Mouse (Mus musculus): Measurements from ENCODE around the gene Gm49325. TPM values are rescaled to one million over a fixed set of nuclear protein-coding genes. Genes with fewer than 3 reads are reported as not detected.

The Gm49325 gene
- total RNA-seq (2021) = 1 to 10 TPM; 7.5 to 8.6 TPM
- long read RNA-seq, experiment 1, partial matches to known transcripts = 0 of 39 reads
- long read RNA-seq, experiment 1, other reads (novel, unspliced or antisense) = 39 of 39 reads
- long read RNA-seq, experiment 2, partial matches to known transcripts = 0 of 43 reads
- long read RNA-seq, experiment 2, other reads (novel, unspliced or antisense) = 43 of 43 reads

- intact Hi-C loops (cut with DNase I) = no loop called here
- DNase-seq = peak; percentile 97 to 98
Observed at GRCm38 (mm10) chr10:77605908-77606826, at the start of gene Gm49325, which contains the start of gene Sumo3. Gene Gm49325, plus strand, starts transcription at chr10:77606197. Gene Sumo3, plus strand, starts transcription at chr10:77606097.

DNA sequence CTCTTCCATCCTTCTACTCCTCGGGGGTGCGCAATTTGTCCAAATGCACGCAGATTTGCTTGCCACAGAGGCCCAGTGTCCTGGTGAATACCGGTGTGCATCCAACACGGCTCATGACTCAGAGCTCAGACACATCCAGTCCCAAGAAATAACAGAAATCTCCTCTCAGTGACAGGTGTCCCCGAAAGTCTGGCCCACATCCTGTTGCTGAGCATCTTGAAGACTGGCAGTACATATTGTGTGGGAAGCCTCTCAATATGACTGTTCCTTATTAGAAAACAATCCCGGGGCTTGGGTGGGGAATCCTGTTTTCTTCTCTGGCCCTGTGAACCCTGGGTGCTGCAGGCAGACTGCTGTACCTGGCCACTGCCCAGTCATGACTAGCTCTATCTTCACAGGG, 49.4 kb upstream of the Gm49325 start:
- DNase-seq = no peak
- intact Hi-C loops (cut with DNase I) = no loop called here

DNA sequence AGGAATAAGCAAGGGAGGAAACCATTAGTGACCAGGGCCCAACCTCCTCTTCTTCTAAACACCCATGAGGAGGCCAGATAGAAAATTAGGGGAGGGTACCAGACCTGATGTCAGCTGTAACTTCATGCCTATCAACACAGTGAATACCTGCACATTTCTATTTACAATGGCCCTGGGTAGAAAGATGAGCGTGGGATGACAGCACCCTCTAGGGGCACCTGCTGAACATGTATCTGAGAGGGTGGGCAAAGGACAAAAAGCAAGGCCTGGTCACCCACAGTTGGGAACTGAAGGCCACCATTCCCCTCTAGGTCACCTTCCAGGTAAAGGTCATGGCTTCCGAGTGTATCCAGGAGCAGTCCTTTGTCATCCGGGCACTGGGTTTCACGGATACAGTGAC, 48.4 kb upstream of the Gm49325 start:
- intact Hi-C loops (cut with DNase I) = no loop called here
- DNase-seq = no peak

GRCm38 (mm10) chr10:77560090-77560489, 45.9 kb upstream of the Gm49325 start:
- DNase-seq = no peak
- intact Hi-C loops (cut with DNase I) = no loop called here

- intact Hi-C loops (cut with DNase I) = no loop called here
- DNase-seq = no peak
Observed at GRCm38 (mm10) chr10:77560830-77561229, 45.2 kb upstream of the Gm49325 start.

GRCm38 (mm10) chr10:77561508-77561907, 44.5 kb upstream of the Gm49325 start:
- DNase-seq = no peak
- intact Hi-C loops (cut with DNase I) = no loop called here

GRCm38 (mm10) chr10:77565005-77565404, 41.0 kb upstream of the Gm49325 start:
- intact Hi-C loops (cut with DNase I) = no loop called here
- no peak for DNase-seq

GRCm38 (mm10) chr10:77566651-77567050, 39.3 kb upstream of the Gm49325 start:
- intact Hi-C loops (cut with DNase I) = loop anchor here (1.0 kb wide), 1 partner anchor 48 kb away; no protein-coding TSS in a partner anchor
- DNase-seq = peak; percentile 83 to 91

- DNase-seq = no peak
- intact Hi-C loops (cut with DNase I) = no loop called here
Observed at GRCm38 (mm10) chr10:77569481-77569880, 36.5 kb upstream of the Gm49325 start.

- DNase-seq = no peak
- intact Hi-C loops (cut with DNase I) = no loop called here
Observed at GRCm38 (mm10) chr10:77569973-77570658, 35.9 kb upstream of the Gm49325 start.

DNA sequence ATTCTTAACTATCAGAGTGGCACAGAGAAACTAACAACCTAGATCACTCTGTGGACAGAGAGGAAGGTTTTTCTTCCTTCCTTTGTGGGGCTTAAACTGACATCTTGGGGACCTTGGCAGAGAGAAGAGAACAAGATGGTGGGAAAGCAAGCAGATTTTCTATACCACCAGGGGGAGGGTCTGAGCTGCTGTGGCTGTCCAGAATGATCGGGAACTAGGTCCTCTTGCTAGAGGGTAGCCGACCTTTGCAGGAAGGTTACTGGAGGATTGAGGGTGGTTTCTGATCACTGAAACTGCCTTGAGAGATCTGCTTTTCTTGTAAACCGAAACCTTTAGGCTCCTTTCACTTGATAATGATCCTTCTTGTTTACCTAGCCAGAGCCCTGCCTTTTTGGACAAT, 33.8 kb upstream of the Gm49325 start:
- intact Hi-C loops (cut with DNase I) = no loop called here
- DNase-seq = no peak

- DNase-seq = no peak
- intact Hi-C loops (cut with DNase I) = no loop called here
Observed at GRCm38 (mm10) chr10:77573162-77573561, 32.8 kb upstream of the Gm49325 start.

GRCm38 (mm10) chr10:77580027-77580920, 25.7 kb upstream of the Gm49325 start:
- intact Hi-C loops (cut with DNase I) = no loop called here
- peak in 1 of 2 experiments; percentile 13 for DNase-seq

- DNase-seq = no peak
- intact Hi-C loops (cut with DNase I) = no loop called here
Observed at GRCm38 (mm10) chr10:77581023-77581407, 25.0 kb upstream of the Gm49325 start.

GRCm38 (mm10) chr10:77581408-77582284, 24.4 kb upstream of the Gm49325 start, which contains the start of gene Pttg1ip:
Gene Pttg1ip, plus strand, starts transcription at chr10:77581720.
- intact Hi-C loops (cut with DNase I) = no loop called here

DNA sequence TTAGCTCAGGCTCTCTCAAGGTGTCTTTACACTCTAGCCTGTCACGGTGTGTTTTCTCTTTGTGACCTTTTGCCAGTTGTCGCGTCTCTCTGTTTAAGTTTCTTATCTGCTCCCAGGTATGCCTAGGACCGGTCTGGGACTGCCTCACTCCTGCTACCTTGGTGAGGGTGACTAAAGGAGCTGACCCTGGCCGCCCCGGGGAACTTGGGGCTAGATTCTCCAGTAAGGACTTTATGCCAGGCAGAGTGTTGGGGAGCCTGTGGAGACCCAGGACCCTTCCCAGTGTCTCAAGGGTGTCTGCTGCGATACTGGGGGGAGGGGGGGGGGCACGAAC, 23.7 kb upstream of the Gm49325 start:
- intact Hi-C loops (cut with DNase I) = no loop called here
- no peak for DNase-seq

More at GRCm38 (mm10) chr10:77581408-77582284, 24.4 kb upstream of the Gm49325 start, which contains the start of gene Pttg1ip:
- DNase-seq = peak; percentile 93 to 94

GRCm38 (mm10) chr10:77583795-77584422, 22.1 kb upstream of the Gm49325 start:
- DNase-seq = peak in 1 of 2 experiments; percentile 40

DNA sequence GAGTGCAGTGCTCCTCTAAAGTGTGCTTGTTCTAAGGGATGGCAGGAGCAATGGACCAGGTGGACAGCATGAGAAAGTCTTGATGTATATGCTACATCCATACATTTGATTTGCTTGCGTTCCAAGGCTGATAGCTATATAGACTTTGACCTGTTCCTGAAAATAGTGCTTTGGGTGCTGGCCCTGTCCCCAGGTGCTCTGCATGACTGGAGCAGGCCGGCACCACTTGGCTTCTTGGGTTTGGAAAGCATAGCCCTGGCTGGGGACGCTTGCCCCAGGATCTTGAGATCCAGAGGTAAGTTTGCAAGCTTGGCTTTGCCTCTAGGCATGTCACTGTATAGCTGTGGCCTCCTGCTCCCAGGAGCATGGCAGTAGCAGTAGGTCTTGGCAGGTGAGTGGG, 19.4 kb upstream of the Gm49325 start:
- no peak for DNase-seq
- intact Hi-C loops (cut with DNase I) = no loop called here

More at GRCm38 (mm10) chr10:77583795-77584422, 22.1 kb upstream of the Gm49325 start:
- intact Hi-C loops (cut with DNase I) = loop anchor here (2.0 kb wide), 1 partner anchor 39 kb away; the partner anchor contains the start of gene Ube2g2
